Mouse (Mus musculus) midbrain, embryonic 12.5 days (tissue): ENCODE measurements at regions not wholly inside any gene's neighbourhood (a gene's known extent, or its start where the extent isn't known, plus 50 kb on each side); places are given as distances from the start of the nearest gene placed in this dataset.

Experiments
- ATAC-seq: fragments of 200-750 bp; cut with Nextera tagmentation; 2 replicates; pipeline ENCODE4 v1.8.0; 2017; ENCODE audit warnings: low read depth, moderate TSS enrichment, moderate library complexity; ENCODE audit not compliant: low FRiP score
- H3K27ac ChIP-seq: fragments of 300-500 bp; sonication (generic); replicated peaks from 2 replicates; pipeline ENCODE4 v1.5.1; 2016; ENCODE audit warnings: mild to moderate bottlenecking
- H3K27me3 ChIP-seq: fragments of 300-500 bp; sonication (generic); 2 replicates; pipeline ENCODE4 v1.6.1; 2016; ENCODE audit warnings: mild to moderate bottlenecking
- H3K36me3 ChIP-seq: fragments of 300-500 bp; sonication (generic); 2 replicates; pipeline ENCODE4 v1.6.1; 2016
- H3K4me1 ChIP-seq: fragments of 300-500 bp; sonication (generic); 2 replicates; pipeline ENCODE4 v1.6.1; 2016
- H3K4me2 ChIP-seq: fragments of 300-500 bp; sonication (generic); replicated peaks from 2 replicates; pipeline ENCODE4 v1.6.1; 2016; ENCODE audit warnings: mild to moderate bottlenecking, moderate library complexity
- H3K4me3 ChIP-seq: fragments of 300-500 bp; sonication (generic); 2 replicates; pipeline ENCODE4 v1.5.1; 2016; ENCODE audit warnings: mild to moderate bottlenecking
- H3K9ac ChIP-seq: fragments of 300-500 bp; sonication (generic); replicated peaks from 2 replicates; pipeline ENCODE4 v1.6.1; 2016; ENCODE audit warnings: mild to moderate bottlenecking, moderate library complexity
- H3K9me3 ChIP-seq: fragments of 300-500 bp; sonication (generic); 2 replicates; pipeline ENCODE4 v1.6.1; 2016; ENCODE audit warnings: mild to moderate bottlenecking
- WGBS: fragments of 180-500 bp; shearing (Covaris S2); methylation state at CpG from one replicate; pipeline ENCODE4 v1.1.7; 2016; 5-methylcytosine and 5-hydroxymethylcytosine counted together

DNA sequence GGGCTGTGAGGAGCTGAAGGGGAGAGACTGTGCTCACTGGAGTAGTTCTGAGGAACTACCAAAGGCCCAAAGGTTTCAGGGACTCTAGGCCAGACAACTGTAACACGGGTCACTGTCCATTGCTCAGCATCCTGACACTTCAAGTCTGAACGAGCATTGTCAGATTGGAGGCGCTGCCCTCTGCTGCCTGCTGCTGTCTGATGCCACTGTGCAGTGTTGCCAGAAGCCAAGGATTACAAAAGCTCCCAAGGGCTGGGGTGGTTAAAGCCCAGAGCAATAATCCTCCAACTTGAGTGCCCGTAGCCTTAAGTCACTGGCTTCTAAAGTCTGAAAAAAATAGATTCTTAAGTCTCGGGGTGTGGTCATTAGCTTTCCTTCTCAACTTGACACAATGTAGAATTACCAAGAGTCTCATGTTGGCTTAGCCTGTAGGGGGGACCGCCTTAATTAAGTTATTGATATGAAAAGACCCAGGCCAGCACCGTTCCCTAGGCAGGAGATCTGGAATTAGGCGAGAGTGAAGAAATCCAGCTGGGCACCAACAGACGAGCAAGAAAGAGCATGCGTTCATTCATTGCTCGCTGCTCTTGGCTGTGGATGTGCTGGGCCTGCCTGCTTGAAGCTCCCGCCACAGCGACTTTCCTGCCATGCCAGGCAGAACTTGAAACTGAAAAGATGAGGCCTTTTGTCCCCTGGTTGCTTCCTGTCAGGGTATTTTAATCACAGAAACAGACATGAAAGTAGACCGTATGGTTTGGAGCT is 166.2 kb downstream of the Tex36 start:
- no peak overlapping the region for H3K4me2 ChIP-seq
- ATAC-seq, result no peak
- H3K27me3 ChIP-seq, result peaks cover 8% of the 10 kb centered on the region; the same call in 1 of the 2 replicates
- 47% methylated on average over 14 of the region's 14 CpGs for WGBS
- H3K27ac ChIP-seq, result no peak overlapping the region
- H3K4me1 ChIP-seq, result peaks cover 40% of the 10 kb centered on the region
- H3K4me3 ChIP-seq, result no peak overlapping the region
- no peaks in the 10 kb centered on the region for H3K9me3 ChIP-seq
- H3K36me3 ChIP-seq, result no peaks in the 10 kb centered on the region
- H3K9ac ChIP-seq, result no peak overlapping the region

DNA sequence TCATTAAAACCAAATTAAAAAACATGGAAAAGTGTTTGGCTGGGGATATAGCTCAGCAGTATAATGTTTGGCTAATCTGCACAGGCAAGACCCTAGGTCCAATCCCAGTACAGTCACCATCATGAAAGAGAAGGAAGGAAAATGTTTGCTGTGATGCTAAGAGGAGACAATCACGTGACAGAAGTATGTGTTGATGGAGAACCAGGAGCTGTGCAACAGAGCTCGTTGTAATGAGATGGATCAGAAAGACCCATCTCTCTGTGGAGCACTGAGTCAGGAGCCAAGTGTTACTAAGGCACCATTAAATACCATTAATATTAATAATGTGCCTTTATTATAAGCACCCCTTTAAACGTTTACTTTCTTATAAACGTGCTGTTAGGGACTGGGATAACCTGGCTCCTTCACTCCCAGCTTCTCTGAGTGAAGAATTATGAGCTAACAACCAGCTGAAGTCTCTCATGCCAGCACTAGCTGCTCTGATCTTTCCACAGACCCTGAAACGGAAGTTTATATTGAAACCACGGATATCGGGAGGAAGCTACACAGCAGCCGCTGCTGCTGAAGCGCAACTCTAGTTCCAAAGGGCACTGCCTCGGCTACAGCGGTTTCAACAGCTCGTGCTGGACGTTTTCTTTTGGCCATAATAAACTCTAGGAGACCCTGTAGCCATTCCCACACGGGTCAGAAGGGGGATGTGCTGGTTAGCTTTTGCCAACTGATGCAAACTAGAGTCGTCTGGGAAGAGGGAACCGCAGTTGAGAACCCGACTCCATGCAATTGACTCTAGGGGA is 167.7 kb downstream of the Tex36 start:
- 84% methylated on average over 17 of the region's 17 CpGs for WGBS
- H3K4me2 ChIP-seq, result no peak overlapping the region
- H3K4me3 ChIP-seq, result no peak overlapping the region
- H3K36me3 ChIP-seq, result no peaks in the 10 kb centered on the region
- ATAC-seq, result no peak
- H3K9me3 ChIP-seq, result no peaks in the 10 kb centered on the region
- H3K4me1 ChIP-seq, result peaks cover 25% of the 10 kb centered on the region
- H3K27ac ChIP-seq, result no peak overlapping the region
- peaks cover under 1% of the 10 kb centered on the region; the same call in 1 of the 2 replicates for H3K27me3 ChIP-seq
- H3K9ac ChIP-seq, result no peak overlapping the region

DNA sequence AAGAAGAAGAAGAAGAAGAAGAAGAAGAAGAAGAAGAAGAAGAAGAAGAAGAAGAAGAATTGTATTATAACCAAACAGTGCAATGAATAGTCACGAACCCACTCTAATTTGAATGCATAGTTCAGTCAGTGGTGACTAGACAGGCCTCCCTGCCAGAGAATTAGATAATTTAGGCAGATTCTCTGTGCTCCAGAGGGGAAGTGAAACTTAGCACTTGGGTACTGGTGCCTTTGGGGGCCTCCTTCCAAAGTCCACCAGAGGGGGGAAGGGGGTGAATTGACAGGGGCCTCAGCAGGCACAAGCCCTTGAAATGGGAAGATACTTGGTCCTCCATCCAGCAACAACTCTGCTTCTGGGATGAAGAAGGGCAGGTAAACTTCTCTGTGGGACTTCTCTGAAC is 169.6 kb downstream of the Tex36 start:
- no peak for ATAC-seq
- WGBS, result 88% methylated on average over 1 of the region's 1 CpGs
- no peaks in the 10 kb centered on the region for H3K27me3 ChIP-seq
- H3K36me3 ChIP-seq, result no peaks in the 10 kb centered on the region
- no peak overlapping the region for H3K9ac ChIP-seq
- H3K4me3 ChIP-seq, result no peak overlapping the region
- H3K9me3 ChIP-seq, result no peaks in the 10 kb centered on the region
- no peak overlapping the region for H3K27ac ChIP-seq
- no peak overlapping the region for H3K4me2 ChIP-seq
- H3K4me1 ChIP-seq, result 0 out of 2 replicates have a peak, but pooled peaks cover 13% of the 10 kb centered on the region

DNA sequence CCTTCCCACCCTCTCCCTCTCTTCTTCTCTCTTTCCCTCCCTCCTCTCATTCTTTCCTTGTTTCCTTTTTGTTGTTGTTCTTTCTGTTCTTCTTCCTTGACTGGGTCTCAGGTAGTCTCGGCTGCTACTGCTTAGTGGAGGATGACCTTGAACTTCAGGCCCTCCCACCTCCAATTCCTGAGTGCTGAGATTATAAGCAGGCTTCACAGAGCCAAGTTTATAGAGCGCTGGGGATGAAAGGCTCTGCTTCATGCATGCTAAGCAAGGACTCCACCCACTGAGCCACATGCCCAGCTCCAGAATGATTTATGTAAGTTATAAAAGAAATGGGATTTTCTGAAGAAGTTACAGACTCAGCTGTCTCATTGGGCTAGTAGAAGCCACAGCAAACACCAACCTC is 199.9 kb downstream of the Tex36 start:
- no peaks in the 10 kb centered on the region for H3K4me1 ChIP-seq
- no peaks in the 10 kb centered on the region for H3K36me3 ChIP-seq
- no peak overlapping the region for H3K9ac ChIP-seq
- no peaks in the 10 kb centered on the region for H3K27me3 ChIP-seq
- ATAC-seq, result no peak
- no peaks in the 10 kb centered on the region for H3K9me3 ChIP-seq
- no peak overlapping the region for H3K4me2 ChIP-seq
- no peak overlapping the region for H3K27ac ChIP-seq
- 62% methylated on average over 2 of the region's 2 CpGs for whole genome bisulfite sequencing
- H3K4me3 ChIP-seq, result no peak overlapping the region

DNA sequence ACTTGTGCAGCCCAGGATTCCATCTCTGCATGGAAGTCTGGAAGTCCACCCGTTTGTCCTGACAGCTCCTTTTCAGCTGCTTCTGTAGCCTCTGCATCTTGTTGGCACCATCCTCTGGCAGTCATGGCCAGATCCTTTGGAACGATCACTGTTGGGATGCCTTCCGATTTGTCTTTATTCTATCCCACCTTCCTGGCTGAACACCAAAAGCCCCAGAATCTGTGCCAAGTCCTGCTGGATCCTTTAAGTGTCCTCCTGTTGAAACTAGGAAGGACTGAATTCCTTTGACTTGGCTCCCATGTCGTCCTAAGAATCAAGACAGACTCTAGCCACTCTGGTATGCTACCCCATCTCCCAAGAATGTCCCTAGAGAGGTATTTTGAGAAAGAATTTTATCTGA is 201.3 kb downstream of the Tex36 start:
- ATAC-seq, result no peak
- Histone ChIP-seq H3K4me2 (no peak overlapping the region), H3K36me3 (no peaks in the 10 kb centered on the region), H3K27me3 (no peaks in the 10 kb centered on the region), H3K9ac (no peak overlapping the region), H3K27ac (no peak overlapping the region), H3K9me3 (no peaks in the 10 kb centered on the region), H3K4me1 (no peaks in the 10 kb centered on the region), H3K4me3 (no peak overlapping the region)
- 86% methylated on average over 4 of the region's 4 CpGs for WGBS

DNA sequence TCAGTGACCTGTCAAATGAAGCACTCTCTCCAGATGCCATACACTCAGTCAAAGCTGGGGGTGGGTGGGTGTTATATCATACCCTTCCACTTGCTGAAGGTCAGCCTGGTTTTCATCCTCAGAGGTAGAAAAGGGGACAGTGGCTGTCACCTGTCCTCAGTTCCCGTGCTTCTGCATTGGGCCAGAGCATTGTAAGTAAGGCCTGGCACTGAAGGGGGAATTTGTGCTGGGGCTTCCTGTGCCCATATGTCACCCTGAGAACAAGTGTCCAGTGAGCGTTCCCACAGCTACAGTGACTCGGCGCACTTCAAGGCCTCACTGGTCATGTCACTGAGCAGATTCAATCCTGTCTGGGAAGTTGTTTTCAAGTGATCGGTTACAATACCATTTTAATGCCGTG is 213.2 kb downstream of the Tex36 start:
- Histone ChIP-seq H3K4me1 (peaks cover 2% of the 10 kb centered on the region; the same call in 1 of the 2 replicates), H3K27ac (no peak overlapping the region), H3K27me3 (peaks cover 3% of the 10 kb centered on the region; the same call in 1 of the 2 replicates), H3K4me3 (no peak overlapping the region), H3K9me3 (no peaks in the 10 kb centered on the region), H3K36me3 (no peaks in the 10 kb centered on the region), H3K9ac (no peak overlapping the region), H3K4me2 (no peak overlapping the region)
- ATAC-seq, result no peak
- WGBS, result 94% methylated on average over 6 of the region's 6 CpGs

DNA sequence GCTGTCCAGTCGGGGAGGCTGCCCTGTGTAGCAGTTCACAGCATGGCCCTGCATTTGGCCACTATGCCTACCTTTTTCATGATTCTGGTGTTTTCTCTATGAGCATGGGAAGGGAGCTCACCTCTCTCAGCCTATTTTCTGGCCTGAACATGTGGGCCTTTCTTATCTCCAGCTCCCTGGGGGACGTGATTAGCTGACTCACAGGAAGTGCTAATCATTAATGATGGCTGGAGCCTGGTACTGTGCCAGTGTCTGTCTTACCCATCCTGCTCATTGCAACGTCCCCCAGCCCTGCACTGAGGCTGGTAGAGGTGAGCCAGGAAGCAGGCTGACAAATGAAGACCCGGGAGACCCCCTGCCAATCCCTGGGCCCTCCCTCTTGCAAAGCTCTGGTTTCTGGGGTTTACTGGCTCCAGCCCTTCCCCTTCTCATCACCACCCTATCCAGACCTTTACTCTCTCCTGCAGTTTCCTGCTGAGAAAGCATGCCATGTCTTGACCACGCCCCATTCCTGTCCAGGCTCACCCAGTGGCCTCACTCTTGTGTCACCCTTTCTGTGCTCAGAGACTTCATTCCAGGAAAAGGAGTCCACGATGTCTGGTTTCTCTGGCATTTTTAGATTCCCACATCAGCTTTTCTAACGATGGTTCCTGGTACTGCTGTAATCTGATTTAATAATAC is 219.8 kb downstream of the Tex36 start:
- no peak for ATAC-seq

DNA sequence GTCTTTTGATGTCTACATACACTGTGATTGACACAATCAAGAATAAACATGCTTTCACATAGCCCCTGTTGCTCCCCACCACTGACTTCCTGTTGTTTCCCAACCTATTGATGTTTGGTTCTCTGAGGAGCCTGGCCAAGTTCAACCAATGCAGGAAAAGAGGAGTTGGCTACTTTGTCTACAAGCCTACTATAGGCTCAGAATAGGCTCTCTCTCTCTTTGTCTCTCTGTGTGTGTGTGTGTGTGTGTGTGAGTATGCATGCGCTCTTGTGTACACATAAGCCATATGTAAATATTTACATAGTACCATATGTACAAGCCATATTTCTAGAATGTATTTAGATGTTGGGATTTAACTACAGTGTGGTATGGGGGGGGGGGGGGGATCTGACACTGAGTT is 222.6 kb downstream of the Tex36 start:
- no peak overlapping the region for H3K9ac ChIP-seq
- H3K27me3 ChIP-seq, result no peaks in the 10 kb centered on the region
- no peaks in the 10 kb centered on the region for H3K36me3 ChIP-seq
- H3K4me3 ChIP-seq, result no peak overlapping the region
- H3K4me2 ChIP-seq, result no peak overlapping the region
- H3K4me1 ChIP-seq, result peaks cover 7% of the 10 kb centered on the region; the same call in 1 of the 2 replicates
- H3K27ac ChIP-seq, result no peak overlapping the region
- no peak for ATAC-seq
- 76% methylated on average over 1 of the region's 1 CpGs for WGBS
- H3K9me3 ChIP-seq, result no peaks in the 10 kb centered on the region

More for the DNA sequence above, 219.8 kb downstream of the Tex36 start:
- Histone ChIP-seq H3K9ac (no peak overlapping the region), H3K27me3 (peaks cover 3% of the 10 kb centered on the region; the same call in 1 of the 2 replicates), H3K4me3 (no peak overlapping the region), H3K36me3 (no peaks in the 10 kb centered on the region), H3K4me2 (no peak overlapping the region), H3K9me3 (no peaks in the 10 kb centered on the region), H3K27ac (no peak overlapping the region), H3K4me1 (peaks cover 7% of the 10 kb centered on the region; the same call in 1 of the 2 replicates)
- 69% methylated on average over 7 of the region's 7 CpGs for WGBS

DNA sequence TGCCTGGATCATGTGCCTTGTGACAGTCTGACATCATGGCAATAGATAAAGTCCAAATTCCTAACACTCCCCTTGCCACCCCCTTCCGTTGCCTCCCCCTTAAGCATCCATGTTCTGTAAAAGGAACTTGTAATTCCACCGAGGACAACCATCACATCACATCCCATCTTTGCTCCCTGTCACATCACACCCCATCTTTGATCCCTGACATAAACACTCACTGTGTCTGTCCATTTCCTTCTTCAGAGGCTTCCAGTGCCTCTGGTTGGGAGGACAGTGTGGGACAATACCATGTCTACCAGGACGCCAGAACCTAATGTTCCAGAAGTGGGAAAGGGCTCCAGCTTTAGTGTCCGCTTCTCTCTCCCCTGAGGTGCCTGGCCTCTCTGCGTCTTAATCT is 223.6 kb downstream of the Tex36 start:
- H3K9me3 ChIP-seq, result no peaks in the 10 kb centered on the region
- no peaks in the 10 kb centered on the region for H3K36me3 ChIP-seq
- no peak overlapping the region for H3K9ac ChIP-seq
- no peak overlapping the region for H3K4me2 ChIP-seq
- H3K27ac ChIP-seq, result no peak overlapping the region
- H3K27me3 ChIP-seq, result 0 out of 2 replicates have a peak, but pooled peaks cover 3% of the 10 kb centered on the region
- H3K4me3 ChIP-seq, result no peak overlapping the region
- ATAC-seq, result no peak
- peaks cover 7% of the 10 kb centered on the region; the same call in 1 of the 2 replicates for H3K4me1 ChIP-seq
- 88% methylated on average over 5 of the region's 5 CpGs for whole genome bisulfite sequencing

DNA sequence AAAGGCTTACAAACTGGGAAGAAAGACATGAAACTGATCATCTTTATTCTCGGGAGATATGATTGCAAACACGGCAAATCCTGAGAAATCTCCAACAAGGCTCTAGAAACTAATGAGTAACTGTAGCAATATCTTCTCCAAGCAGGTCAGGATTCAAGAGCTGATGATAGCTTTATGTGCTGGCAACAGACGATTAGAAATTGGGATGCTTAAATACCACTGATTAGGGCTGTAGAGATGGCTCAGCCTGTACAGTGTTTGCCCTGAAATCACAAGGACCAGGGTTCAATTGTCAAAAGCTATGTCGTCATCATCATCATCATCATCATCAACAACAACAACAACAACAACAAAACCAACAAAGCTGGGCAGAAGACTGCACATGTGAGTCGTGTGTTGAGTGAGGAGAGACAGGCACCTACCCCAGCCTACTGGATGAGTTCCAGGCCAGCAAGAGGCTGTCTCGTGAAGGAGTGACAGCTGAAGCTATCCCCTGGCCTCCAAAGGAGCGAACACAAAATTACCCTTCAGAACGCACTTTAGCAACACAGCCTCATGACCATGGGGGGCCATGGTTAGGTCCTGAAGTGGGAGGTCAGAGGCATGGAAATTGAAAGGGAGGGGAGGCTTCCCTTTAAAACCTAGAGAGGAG is 225.0 kb downstream of the Tex36 start:
- no peak overlapping the region for H3K9ac ChIP-seq
- H3K27ac ChIP-seq, result no peak overlapping the region
- WGBS, result 68% methylated on average over 8 of the region's 8 CpGs
- no peak overlapping the region for H3K4me3 ChIP-seq
- H3K27me3 ChIP-seq, result 0 out of 2 replicates have a peak, but pooled peaks cover 3% of the 10 kb centered on the region
- H3K4me1 ChIP-seq, result 0 out of 2 replicates have a peak, but pooled peaks cover 4% of the 10 kb centered on the region
- H3K9me3 ChIP-seq, result no peaks in the 10 kb centered on the region
- no peak for ATAC-seq
- no peak overlapping the region for H3K4me2 ChIP-seq
- H3K36me3 ChIP-seq, result no peaks in the 10 kb centered on the region

DNA sequence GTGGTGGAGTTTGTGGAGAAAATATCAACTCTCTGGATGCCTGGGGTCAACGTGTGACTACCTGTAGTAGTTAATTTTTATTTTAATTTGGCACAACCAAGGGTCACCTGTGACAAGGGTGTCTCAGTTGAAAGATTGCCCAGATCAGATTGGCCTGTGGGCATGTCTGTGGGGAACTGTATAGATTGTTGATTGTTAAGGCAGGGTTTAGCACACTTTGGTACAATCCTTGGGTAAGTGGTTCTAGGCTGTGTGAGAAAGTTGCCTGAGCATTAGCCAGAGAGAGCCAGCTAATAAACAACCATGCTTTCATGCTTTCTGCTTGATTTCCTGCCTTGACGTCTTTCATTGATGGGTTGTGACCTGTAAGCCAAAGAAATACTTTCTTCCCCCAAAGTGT is 229.3 kb downstream of the Tex36 start:
- no peak for ATAC-seq
- Histone ChIP-seq H3K9me3 (no peaks in the 10 kb centered on the region), H3K9ac (no peak overlapping the region), H3K36me3 (no peaks in the 10 kb centered on the region), H3K4me2 (no peak overlapping the region), H3K27ac (no peak overlapping the region), H3K4me3 (no peak overlapping the region), H3K27me3 (peaks cover 16% of the 10 kb centered on the region), H3K4me1 (0 out of 2 replicates have a peak, but pooled peaks cover 3% of the 10 kb centered on the region)
- WGBS, result 64% methylated on average over 2 of the region's 2 CpGs
